Mouse (Mus musculus): ENCODE results near the gene Ank3. TPM values are rescaled to one million over a fixed set of nuclear protein-coding genes. Genes with fewer than 3 reads are reported as not detected.

Ank3 gene
- polyA plus RNA-seq, 1 experiment from 2014 or later = 86.7 TPM

DNA sequence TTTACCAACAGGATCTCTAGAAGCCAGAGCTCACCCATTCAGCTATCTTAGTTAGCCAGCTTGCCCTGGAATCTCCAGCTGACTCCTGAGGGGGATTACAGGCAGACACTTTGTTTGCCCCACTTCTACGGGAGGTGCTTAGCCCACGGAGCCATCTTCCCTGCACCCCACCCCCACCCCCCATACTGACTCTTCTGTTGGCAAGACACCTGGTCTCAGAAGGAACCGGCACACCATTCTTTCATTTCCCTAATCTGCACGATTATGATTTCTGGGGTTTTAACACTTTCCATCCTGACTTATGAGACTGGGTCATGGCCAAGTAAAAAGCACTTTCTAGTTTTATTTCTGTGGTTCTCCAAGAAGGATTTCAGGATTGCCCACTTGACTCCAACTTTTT, 268.9 kb downstream of the Ank3 start:
- WGBS = 72% methylated on average over 4 of the region's 4 CpGs
- Histone ChIP-seq H3K9ac (ENCODE audit: low read depth, low read length) (no peak overlapping the region), H3K4me3 (ENCODE audit: low read depth, low read length) (no peak overlapping the region), H3K9me3 (replicated peaks; ENCODE audit: control insufficient read depth, low read length, poor library complexity, severe bottlenecking) (no peaks in the 10 kb centered on the region), H3K27me3 (ENCODE audit: control insufficient read depth, insufficient read depth, low read depth, low read length) (no peaks in the 10 kb centered on the region), H3K4me1 (ENCODE audit: control insufficient read depth, insufficient read depth, low read length) (peaks cover 8% of the 10 kb centered on the region), H3K27ac (ENCODE audit: low read length) (no peak overlapping the region), H3K4me2 (ENCODE audit: low read length) (no peak overlapping the region), H3K36me3 (ENCODE audit: control insufficient read depth, insufficient read depth, low read length) (no peaks in the 10 kb centered on the region)
- ATAC-seq = no peak

- Histone ChIP-seq H3K4me3 (ENCODE audit: low read depth, low read length) (no peak overlapping the region), H3K9ac (ENCODE audit: low read depth, low read length) (no peak overlapping the region), H3K36me3 (ENCODE audit: control insufficient read depth, insufficient read depth, low read length) (no peaks in the 10 kb centered on the region), H3K27me3 (ENCODE audit: control insufficient read depth, insufficient read depth, low read depth, low read length) (no peaks in the 10 kb centered on the region), H3K4me2 (ENCODE audit: low read length) (no peak overlapping the region), H3K9me3 (replicated peaks; ENCODE audit: control insufficient read depth, low read length, poor library complexity, severe bottlenecking) (no peaks in the 10 kb centered on the region), H3K27ac (ENCODE audit: low read length) (no peak overlapping the region), H3K4me1 (ENCODE audit: control insufficient read depth, insufficient read depth, low read length) (no peaks in the 10 kb centered on the region; the same call in 1 of the 2 replicates)
- 64% methylated on average over 1 of the region's 1 CpGs for WGBS
- ATAC-seq = no peak
These were observed 271.9 kb downstream of the Ank3 start for GRCm38 (mm10) chr10:69670496-69670895.

DNA sequence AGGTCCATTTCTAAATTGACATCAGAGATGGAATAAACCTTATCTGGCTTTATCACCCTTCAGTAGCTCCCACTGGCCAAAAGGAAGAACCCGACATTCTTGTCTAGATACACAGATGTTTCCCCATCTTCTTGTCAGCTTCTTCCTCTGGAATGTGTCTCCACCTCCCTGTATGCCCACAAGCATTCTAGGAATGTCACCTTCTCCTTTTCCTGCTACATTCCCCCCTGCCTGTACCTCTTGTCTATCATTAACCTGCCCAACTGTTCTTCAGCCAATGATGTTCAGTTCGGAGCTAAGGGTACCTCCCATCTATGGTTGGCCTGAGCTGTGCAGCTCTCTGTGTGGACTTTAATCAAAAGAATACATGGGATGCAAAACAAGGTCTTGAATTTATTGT, 272.4 kb downstream of the Ank3 start:
- 88% methylated on average over 2 of the region's 2 CpGs for WGBS
- H3K4me1 ChIP-seq (ENCODE audit: control insufficient read depth, insufficient read depth, low read length) = no peaks in the 10 kb centered on the region
- no peaks in the 10 kb centered on the region for H3K27me3 ChIP-seq (ENCODE audit: control insufficient read depth, insufficient read depth, low read depth, low read length)

GRCm38 (mm10) chr10:69671505-69671904, 272.9 kb downstream of the Ank3 start:
- H3K27ac ChIP-seq (ENCODE audit: low read length) = no peak overlapping the region
- no peaks in the 10 kb centered on the region for H3K9me3 ChIP-seq (replicated peaks; ENCODE audit: control insufficient read depth, low read length, poor library complexity, severe bottlenecking)
- no peak for ATAC-seq
- H3K36me3 ChIP-seq (ENCODE audit: control insufficient read depth, insufficient read depth, low read length) = no peaks in the 10 kb centered on the region
- H3K4me1 ChIP-seq (ENCODE audit: control insufficient read depth, insufficient read depth, low read length) = no peaks in the 10 kb centered on the region
- H3K4me2 ChIP-seq (ENCODE audit: low read length) = no peak overlapping the region
- H3K4me3 ChIP-seq (ENCODE audit: low read depth, low read length) = no peak overlapping the region
- H3K27me3 ChIP-seq (ENCODE audit: control insufficient read depth, insufficient read depth, low read depth, low read length) = no peaks in the 10 kb centered on the region
- WGBS = 80% methylated on average over 3 of the region's 3 CpGs
- H3K9ac ChIP-seq (ENCODE audit: low read depth, low read length) = no peak overlapping the region

More for the DNA sequence above, 272.4 kb downstream of the Ank3 start:
- Histone ChIP-seq H3K4me3 (ENCODE audit: low read depth, low read length) (no peak overlapping the region), H3K36me3 (ENCODE audit: control insufficient read depth, insufficient read depth, low read length) (no peaks in the 10 kb centered on the region), H3K9me3 (replicated peaks; ENCODE audit: control insufficient read depth, low read length, poor library complexity, severe bottlenecking) (no peaks in the 10 kb centered on the region), H3K27ac (ENCODE audit: low read length) (no peak overlapping the region), H3K4me2 (ENCODE audit: low read length) (no peak overlapping the region), H3K9ac (ENCODE audit: low read depth, low read length) (no peak overlapping the region)
- no peak for ATAC-seq

- no peaks in the 10 kb centered on the region for H3K9me3 ChIP-seq (replicated peaks; ENCODE audit: control insufficient read depth, low read length, poor library complexity, severe bottlenecking)
- no peak overlapping the region for H3K27ac ChIP-seq (ENCODE audit: low read length)
- H3K4me2 ChIP-seq (ENCODE audit: low read length) = no peak overlapping the region
- no peaks in the 10 kb centered on the region for H3K36me3 ChIP-seq (ENCODE audit: control insufficient read depth, insufficient read depth, low read length)
- no peaks in the 10 kb centered on the region for H3K27me3 ChIP-seq (ENCODE audit: control insufficient read depth, insufficient read depth, low read depth, low read length)
- no peak for ATAC-seq
- no peaks in the 10 kb centered on the region for H3K4me1 ChIP-seq (ENCODE audit: control insufficient read depth, insufficient read depth, low read length)
- no peak overlapping the region for H3K4me3 ChIP-seq (ENCODE audit: low read depth, low read length)
- no peak overlapping the region for H3K9ac ChIP-seq (ENCODE audit: low read depth, low read length)
These were observed 274.0 kb downstream of the Ank3 start for GRCm38 (mm10) chr10:69672545-69672944.

DNA sequence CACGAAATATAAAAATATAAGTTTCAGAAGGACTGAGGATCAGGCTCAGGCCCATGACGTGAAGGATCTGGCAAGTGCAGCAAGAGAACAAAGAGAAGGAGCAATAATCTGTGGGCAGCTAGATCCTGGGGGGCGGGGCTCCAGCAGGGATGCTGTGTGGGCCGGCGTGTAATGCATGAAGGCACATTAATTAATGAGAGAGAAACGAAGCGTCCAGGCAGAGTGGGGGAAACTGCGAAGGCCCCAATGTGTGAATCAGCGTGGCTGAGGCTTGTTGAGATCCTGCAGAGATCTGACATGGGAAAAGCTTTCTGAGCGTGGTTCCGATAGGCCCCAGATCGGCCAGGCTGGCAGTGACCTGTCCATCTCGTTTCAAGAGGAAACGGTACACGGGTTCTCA, 279.7 kb downstream of the Ank3 start:
- Histone ChIP-seq H3K27me3 (ENCODE audit: control insufficient read depth, insufficient read depth, low read depth, low read length) (no peaks in the 10 kb centered on the region), H3K4me1 (ENCODE audit: control insufficient read depth, insufficient read depth, low read length) (peaks cover 3% of the 10 kb centered on the region; the same call in 1 of the 2 replicates), H3K4me2 (ENCODE audit: low read length) (0 out of 2 replicates have a peak overlapping the region, but pooled peaks have one; percentile 6), H3K9ac (ENCODE audit: low read depth, low read length) (no peak overlapping the region), H3K4me3 (ENCODE audit: low read depth, low read length) (no peak overlapping the region), H3K27ac (ENCODE audit: low read length) (peak overlapping the region; percentile 38; the same call in 1 of the 2 replicates), H3K9me3 (replicated peaks; ENCODE audit: control insufficient read depth, low read length, poor library complexity, severe bottlenecking) (no peaks in the 10 kb centered on the region), H3K36me3 (ENCODE audit: control insufficient read depth, insufficient read depth, low read length) (no peaks in the 10 kb centered on the region)
- ATAC-seq = no peak
- 24% methylated on average over 15 of the region's 15 CpGs for WGBS

GRCm38 (mm10) chr10:69686336-69686735, 287.8 kb downstream of the Ank3 start:
- Histone ChIP-seq H3K4me3 (ENCODE audit: low read depth, low read length) (no peak overlapping the region), H3K4me2 (ENCODE audit: low read length) (no peak overlapping the region), H3K9ac (ENCODE audit: low read depth, low read length) (no peak overlapping the region), H3K27ac (ENCODE audit: low read length) (no peak overlapping the region), H3K9me3 (replicated peaks; ENCODE audit: control insufficient read depth, low read length, poor library complexity, severe bottlenecking) (no peaks in the 10 kb centered on the region), H3K27me3 (ENCODE audit: control insufficient read depth, insufficient read depth, low read depth, low read length) (no peaks in the 10 kb centered on the region), H3K4me1 (ENCODE audit: control insufficient read depth, insufficient read depth, low read length) (peaks cover 15% of the 10 kb centered on the region), H3K36me3 (ENCODE audit: control insufficient read depth, insufficient read depth, low read length) (no peaks in the 10 kb centered on the region)
- ATAC-seq = no peak
- WGBS = 90% methylated on average over 1 of the region's 1 CpGs

DNA sequence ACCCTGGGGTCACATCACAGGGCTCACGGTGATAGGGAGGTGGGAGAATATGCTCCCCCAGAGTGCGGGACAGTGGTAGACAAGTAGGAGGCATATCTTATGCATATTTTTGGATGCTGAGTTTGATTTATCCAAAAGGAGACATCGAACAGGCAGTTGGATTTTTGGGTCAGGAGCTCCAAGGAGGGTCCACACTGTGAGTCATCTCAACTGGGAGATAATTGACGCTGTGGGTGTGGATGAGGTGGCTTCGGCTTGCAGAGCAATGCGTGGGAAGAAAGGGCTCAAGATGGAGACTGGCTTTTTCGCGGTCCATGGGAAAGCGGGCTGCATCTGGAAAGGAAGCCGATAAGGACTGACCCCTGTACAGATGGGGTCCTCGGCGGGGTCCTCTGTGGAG, 290.5 kb downstream of the Ank3 start:
- no peaks in the 10 kb centered on the region for H3K27me3 ChIP-seq (ENCODE audit: control insufficient read depth, insufficient read depth, low read depth, low read length)
- peaks cover 15% of the 10 kb centered on the region for H3K4me1 ChIP-seq (ENCODE audit: control insufficient read depth, insufficient read depth, low read length)
- no peak for ATAC-seq
- no peak overlapping the region for H3K4me2 ChIP-seq (ENCODE audit: low read length)
- no peak overlapping the region for H3K9ac ChIP-seq (ENCODE audit: low read depth, low read length)
- H3K4me3 ChIP-seq (ENCODE audit: low read depth, low read length) = no peak overlapping the region
- 88% methylated on average over 12 of the region's 12 CpGs for WGBS
- H3K9me3 ChIP-seq (replicated peaks; ENCODE audit: control insufficient read depth, low read length, poor library complexity, severe bottlenecking) = no peaks in the 10 kb centered on the region
- no peak overlapping the region for H3K27ac ChIP-seq (ENCODE audit: low read length)
- H3K36me3 ChIP-seq (ENCODE audit: control insufficient read depth, insufficient read depth, low read length) = no peaks in the 10 kb centered on the region

- H3K9ac ChIP-seq (ENCODE audit: low read depth, low read length) = peak overlapping the region; percentile 2; the same call in 1 of the 2 replicates
- peaks cover 15% of the 10 kb centered on the region for H3K4me1 ChIP-seq (ENCODE audit: control insufficient read depth, insufficient read depth, low read length)
- ATAC-seq = peak; percentile 66; the same call in 1 of the 2 replicates
- 2% methylated on average over 12 of the region's 12 CpGs for WGBS
- no peaks in the 10 kb centered on the region for H3K27me3 ChIP-seq (ENCODE audit: control insufficient read depth, insufficient read depth, low read depth, low read length)
- H3K36me3 ChIP-seq (ENCODE audit: control insufficient read depth, insufficient read depth, low read length) = no peaks in the 10 kb centered on the region
- H3K27ac ChIP-seq (ENCODE audit: low read length) = peak overlapping the region; percentile 23; the same call in 1 of the 2 replicates
- H3K4me2 ChIP-seq (ENCODE audit: low read length) = peak overlapping the region; percentile 44
- H3K9me3 ChIP-seq (replicated peaks; ENCODE audit: control insufficient read depth, low read length, poor library complexity, severe bottlenecking) = no peaks in the 10 kb centered on the region
- H3K4me3 ChIP-seq (ENCODE audit: low read depth, low read length) = peak overlapping the region; percentile 0; the same call in 1 of the 2 replicates
These were observed 291.8 kb downstream of the Ank3 start for GRCm38 (mm10) chr10:69690131-69690960.
